Mouse (Mus musculus): ENCODE measurements around the gene Ccdc93. TPM values are rescaled to one million over a fixed set of nuclear protein-coding genes. Genes with fewer than 3 reads are reported as not detected.

Gene Ccdc93
- 2.6 TPM in 1 of 2 replicates, not detected in the other for polyA plus RNA-seq (2012; ENCODE audit: insufficient read depth, low replicate concordance)

DNA sequence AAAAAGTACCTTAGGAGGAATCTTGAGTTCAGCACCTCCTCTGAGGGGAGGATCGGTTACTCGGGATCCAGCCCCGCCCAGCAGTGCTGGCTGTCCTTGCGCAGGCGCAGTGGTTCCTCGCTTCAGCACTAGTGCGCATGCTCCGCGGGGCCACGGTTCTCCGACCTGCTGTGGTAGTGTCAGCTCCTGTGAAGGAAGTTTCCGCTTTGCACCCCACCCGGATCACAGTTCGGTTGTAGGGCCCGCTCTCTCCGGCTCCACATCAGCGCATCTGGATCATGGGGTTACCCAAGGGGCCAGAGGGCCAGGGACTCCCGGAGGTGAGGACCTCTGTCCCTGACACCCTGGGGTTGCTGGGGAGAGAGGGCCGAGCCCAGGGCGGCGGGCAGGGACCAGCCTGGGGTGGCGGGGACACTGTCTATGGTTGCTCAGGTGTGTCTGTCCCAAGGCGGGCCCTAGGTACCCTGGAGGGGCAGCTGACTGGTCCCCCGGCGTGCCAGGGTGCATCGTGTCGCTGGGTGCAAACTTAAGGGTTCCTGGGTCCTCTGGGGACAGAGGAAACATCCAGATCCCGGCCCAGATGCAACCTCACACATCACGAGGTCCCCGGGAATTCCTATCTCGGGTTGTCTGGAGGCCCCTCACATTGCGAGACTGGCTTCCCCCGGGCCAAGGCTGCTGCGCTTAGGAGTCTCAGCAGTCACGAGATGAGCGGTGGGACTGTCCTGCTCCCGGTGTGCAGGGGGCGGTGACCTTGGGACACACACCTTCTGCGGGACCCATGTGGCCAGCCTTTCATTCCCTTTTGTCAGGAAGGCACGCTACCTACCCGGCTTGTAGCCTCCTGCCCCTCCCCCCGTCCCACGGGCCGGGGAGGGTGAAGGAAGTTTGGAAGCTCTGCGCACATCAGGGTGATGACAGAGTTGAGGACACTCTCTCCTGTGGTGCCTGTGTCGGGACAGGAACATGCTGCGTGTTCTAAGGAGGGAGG is at the start of gene Ccdc93:
Gene Ccdc93, plus strand, starts transcription at position 112 of the 991 bp plus-strand sequence.
- Histone ChIP-seq H3K36me3 (replicated peaks; ENCODE audit: low read length) (peaks cover 23% of the 10 kb centered on the region), H3K4me1 (peaks cover 38% of the 10 kb centered on the region), H3K9me3 (no peaks in the 10 kb centered on the region), H3K4me3 (replicated peaks) (peak within 1 kb of the TSS; percentile 97), H3K27me3 (replicated peaks) (no peaks in the 10 kb centered on the region)
- TF ChIP-seq FLI1 (IDR thresholded peaks at IDR 0.05; ENCODE audit: low read length) (no peak), GATA1 (IDR thresholded peaks at IDR 0.05; ENCODE audit: borderline replicate concordance, low read length) (no peak)

DNA sequence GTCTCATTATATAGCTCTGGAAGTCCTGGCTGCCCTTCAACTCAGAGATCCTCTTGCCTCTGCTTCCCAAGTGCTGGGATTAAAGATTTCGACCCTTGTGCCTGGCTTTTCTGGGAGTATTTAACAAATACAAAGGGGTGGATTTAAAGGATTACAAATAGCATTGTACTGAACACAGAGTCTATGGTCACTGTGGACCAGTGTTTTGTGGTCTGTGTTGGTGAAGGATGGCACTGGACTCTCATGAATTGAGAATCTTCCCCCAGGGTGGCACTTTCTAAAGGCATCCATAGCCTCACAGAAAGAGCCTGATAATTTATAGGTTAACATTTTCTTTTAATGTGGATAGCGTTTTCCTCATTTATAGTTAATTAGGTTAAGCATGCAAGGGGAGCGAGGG is 49.3 kb upstream of the Ccdc93 start:
- TF ChIP-seq FLI1 (IDR thresholded peaks at IDR 0.05; ENCODE audit: low read length) (no peak), GATA1 (IDR thresholded peaks at IDR 0.05; ENCODE audit: borderline replicate concordance, low read length) (no peak)
- Histone ChIP-seq H3K4me3 (replicated peaks) (no peak overlapping the region), H3K36me3 (replicated peaks; ENCODE audit: low read length) (no peaks in the 10 kb centered on the region), H3K27me3 (replicated peaks) (peaks cover 2% of the 10 kb centered on the region), H3K4me1 (no peaks in the 10 kb centered on the region), H3K9me3 (peaks cover 17% of the 10 kb centered on the region)

DNA sequence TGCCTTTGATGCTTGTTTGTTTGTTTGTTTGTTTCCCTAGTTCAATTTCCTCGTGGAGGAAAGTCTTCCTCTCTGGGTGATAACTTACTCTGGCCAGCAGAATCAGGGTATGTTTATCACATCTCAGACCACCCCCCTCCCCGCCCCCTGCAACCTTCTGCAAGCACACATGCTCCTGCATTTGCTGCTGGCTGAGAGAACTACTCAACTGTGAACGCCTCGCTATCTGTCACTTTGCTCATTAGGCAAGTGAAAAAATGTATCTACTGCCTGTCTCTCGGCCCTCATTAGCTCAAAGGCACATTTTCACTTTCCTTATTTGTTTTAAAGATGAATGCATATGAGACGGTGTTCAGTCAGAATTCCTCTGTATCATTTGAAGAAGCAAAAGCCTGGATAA is 42.5 kb upstream of the Ccdc93 start:
- Histone ChIP-seq H3K4me1 (no peaks in the 10 kb centered on the region), H3K27me3 (replicated peaks) (no peaks in the 10 kb centered on the region), H3K9me3 (0 out of 2 replicates have a peak, but pooled peaks cover 3% of the 10 kb centered on the region), H3K4me3 (replicated peaks) (no peak overlapping the region), H3K36me3 (replicated peaks; ENCODE audit: low read length) (no peaks in the 10 kb centered on the region)
- TF ChIP-seq FLI1 (IDR thresholded peaks at IDR 0.05; ENCODE audit: low read length) = no peak
- no peak for TF ChIP-seq GATA1 (IDR thresholded peaks at IDR 0.05; ENCODE audit: borderline replicate concordance, low read length)

DNA sequence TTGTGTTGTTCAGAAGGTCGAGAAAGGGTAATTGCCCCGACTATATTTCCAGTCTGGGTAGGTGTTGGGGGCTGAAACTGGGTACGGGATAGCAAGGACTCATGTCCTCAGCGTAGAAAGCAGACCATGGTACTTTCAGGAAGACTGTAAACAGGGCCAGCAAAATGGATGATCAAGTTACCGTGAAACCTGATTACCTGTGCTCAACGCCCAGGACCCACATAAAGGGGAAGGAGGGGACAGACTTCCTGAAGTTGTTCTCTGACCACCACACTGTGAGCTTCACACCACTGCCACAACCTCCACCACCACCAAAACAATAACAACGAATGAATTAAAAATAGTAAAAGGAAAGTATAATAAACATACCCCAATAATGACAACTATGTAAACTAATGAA is 42.1 kb upstream of the Ccdc93 start:
- no peaks in the 10 kb centered on the region for H3K27me3 ChIP-seq (replicated peaks)
- TF ChIP-seq FLI1 (IDR thresholded peaks at IDR 0.05; ENCODE audit: low read length) (no peak), GATA1 (IDR thresholded peaks at IDR 0.05; ENCODE audit: borderline replicate concordance, low read length) (no peak)
- H3K4me1 ChIP-seq = no peaks in the 10 kb centered on the region
- H3K9me3 ChIP-seq = 0 out of 2 replicates have a peak, but pooled peaks cover 3% of the 10 kb centered on the region
- H3K36me3 ChIP-seq (replicated peaks; ENCODE audit: low read length) = no peaks in the 10 kb centered on the region
- no peak overlapping the region for H3K4me3 ChIP-seq (replicated peaks)

DNA sequence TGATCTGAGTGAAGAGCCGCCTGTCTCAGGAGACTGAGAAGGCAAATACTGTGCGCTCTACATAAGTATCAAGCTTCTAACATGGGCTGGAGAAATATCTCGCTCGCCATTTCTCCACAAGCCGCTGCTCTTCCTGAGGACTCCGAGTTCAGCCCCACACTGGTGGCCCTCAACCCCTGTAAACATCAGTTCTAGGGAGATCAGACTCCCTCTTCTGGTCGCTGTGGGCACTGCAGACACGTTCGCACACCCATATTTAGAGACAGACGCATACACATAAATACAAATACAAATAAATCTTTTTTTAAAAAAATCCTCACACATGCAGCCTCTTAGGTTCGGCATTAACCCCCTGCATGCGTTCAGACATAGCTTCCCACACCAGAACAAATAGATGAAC is 41.3 kb upstream of the Ccdc93 start:
- Histone ChIP-seq H3K9me3 (0 out of 2 replicates have a peak, but pooled peaks cover 3% of the 10 kb centered on the region), H3K27me3 (replicated peaks) (no peaks in the 10 kb centered on the region), H3K4me1 (no peaks in the 10 kb centered on the region), H3K36me3 (replicated peaks; ENCODE audit: low read length) (no peaks in the 10 kb centered on the region), H3K4me3 (replicated peaks) (no peak overlapping the region)
- no peak for TF ChIP-seq FLI1 (IDR thresholded peaks at IDR 0.05; ENCODE audit: low read length)

DNA sequence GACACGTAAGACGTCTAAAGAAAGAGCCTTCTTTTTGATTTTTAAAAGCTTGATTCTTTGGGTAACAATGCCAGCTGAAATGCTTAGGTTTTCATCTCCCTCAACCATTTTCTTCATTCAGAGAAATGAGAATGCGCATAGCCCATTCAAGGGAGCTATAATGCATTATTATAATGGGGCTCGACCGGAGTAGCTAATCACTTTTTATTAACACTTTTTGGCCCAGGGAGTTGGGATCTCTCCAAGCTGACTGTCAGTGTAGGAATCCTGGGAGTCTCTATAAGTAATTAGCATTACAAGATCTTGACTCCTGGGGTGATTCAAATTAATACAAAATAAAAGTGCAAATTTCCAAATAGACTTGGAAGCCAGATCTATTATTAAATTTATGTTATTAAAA is 40.8 kb upstream of the Ccdc93 start:
- Histone ChIP-seq H3K27me3 (replicated peaks) (no peaks in the 10 kb centered on the region), H3K4me1 (0 out of 2 replicates have a peak, but pooled peaks cover 3% of the 10 kb centered on the region), H3K4me3 (replicated peaks) (no peak overlapping the region), H3K9me3 (0 out of 2 replicates have a peak, but pooled peaks cover 3% of the 10 kb centered on the region), H3K36me3 (replicated peaks; ENCODE audit: low read length) (no peaks in the 10 kb centered on the region)
- TF ChIP-seq GATA1 (IDR thresholded peaks at IDR 0.05; ENCODE audit: borderline replicate concordance, low read length) = no peak
- TF ChIP-seq FLI1 (IDR thresholded peaks at IDR 0.05; ENCODE audit: low read length) = no peak

DNA sequence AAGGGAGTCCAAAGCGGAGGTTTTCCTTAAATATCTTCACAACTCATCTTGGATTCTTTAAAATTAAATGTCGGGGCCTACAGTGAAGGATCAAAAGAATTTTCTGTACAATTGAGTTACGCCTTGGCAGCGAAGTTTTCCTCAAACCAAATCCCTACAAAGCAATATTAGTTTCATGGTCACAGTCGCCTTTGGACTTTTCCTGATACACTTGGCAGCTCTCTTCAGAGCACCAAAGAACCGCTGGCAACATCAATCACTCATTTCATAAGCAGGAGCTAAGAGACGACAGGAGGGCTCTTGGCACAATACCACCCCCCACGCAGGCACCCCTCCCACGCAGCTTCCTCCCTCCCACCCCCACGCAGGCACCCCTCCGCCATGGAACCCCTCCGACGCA is 40.4 kb upstream of the Ccdc93 start:
- no peaks in the 10 kb centered on the region for H3K27me3 ChIP-seq (replicated peaks)
- no peak overlapping the region for H3K4me3 ChIP-seq (replicated peaks)
- TF ChIP-seq FLI1 (IDR thresholded peaks at IDR 0.05; ENCODE audit: low read length) (no peak), GATA1 (IDR thresholded peaks at IDR 0.05; ENCODE audit: borderline replicate concordance, low read length) (no peak)
- 0 out of 2 replicates have a peak, but pooled peaks cover 3% of the 10 kb centered on the region for H3K4me1 ChIP-seq
- 0 out of 2 replicates have a peak, but pooled peaks cover 3% of the 10 kb centered on the region for H3K9me3 ChIP-seq
- H3K36me3 ChIP-seq (replicated peaks; ENCODE audit: low read length) = no peaks in the 10 kb centered on the region

DNA sequence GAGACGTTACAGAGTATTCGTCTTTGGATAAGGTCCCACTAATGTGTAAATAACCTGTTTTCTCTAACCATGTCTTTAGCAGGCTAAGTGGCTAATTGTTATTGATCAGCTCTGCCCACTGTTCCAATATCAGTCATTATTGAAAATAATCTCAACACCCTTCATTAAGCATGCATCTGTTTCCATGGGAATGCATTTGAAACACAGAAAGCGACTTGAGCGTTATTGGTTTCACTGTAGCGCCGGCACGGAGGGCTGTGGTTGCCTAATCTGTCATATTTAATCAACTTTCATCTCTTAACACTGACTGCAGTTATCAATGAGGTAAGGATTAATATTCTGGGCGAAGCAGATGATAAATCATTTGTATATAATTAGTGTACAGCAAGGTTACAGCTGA is 40.0 kb upstream of the Ccdc93 start:
- no peak overlapping the region for H3K4me3 ChIP-seq (replicated peaks)
- no peaks in the 10 kb centered on the region for H3K27me3 ChIP-seq (replicated peaks)
- no peaks in the 10 kb centered on the region for H3K36me3 ChIP-seq (replicated peaks; ENCODE audit: low read length)
- 0 out of 2 replicates have a peak, but pooled peaks cover 3% of the 10 kb centered on the region for H3K9me3 ChIP-seq
- TF ChIP-seq FLI1 (IDR thresholded peaks at IDR 0.05; ENCODE audit: low read length) (no peak), GATA1 (IDR thresholded peaks at IDR 0.05; ENCODE audit: borderline replicate concordance, low read length) (no peak)
- 0 out of 2 replicates have a peak, but pooled peaks cover 3% of the 10 kb centered on the region for H3K4me1 ChIP-seq

DNA sequence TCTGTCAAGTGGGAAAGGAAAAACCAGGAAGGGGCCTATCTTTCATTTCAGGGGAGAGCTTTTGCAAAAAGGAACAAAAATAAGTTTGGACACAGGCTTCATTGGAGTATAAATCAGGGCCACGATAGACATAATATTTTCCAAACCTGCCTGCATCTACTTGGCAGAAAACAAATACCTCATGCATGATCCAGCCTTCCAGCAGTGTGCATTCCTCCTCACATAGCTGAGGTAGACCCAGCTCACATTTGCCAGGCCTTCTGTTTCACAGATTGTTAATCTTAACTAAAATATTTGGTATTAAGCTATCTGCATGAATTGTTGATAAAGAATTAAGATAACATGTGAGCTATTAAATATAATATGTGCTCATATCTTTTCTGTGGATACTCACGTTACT is 37.7 kb upstream of the Ccdc93 start:
- Histone ChIP-seq H3K4me1 (peaks cover 6% of the 10 kb centered on the region), H3K36me3 (replicated peaks; ENCODE audit: low read length) (no peaks in the 10 kb centered on the region), H3K27me3 (replicated peaks) (no peaks in the 10 kb centered on the region), H3K9me3 (0 out of 2 replicates have a peak, but pooled peaks cover 3% of the 10 kb centered on the region), H3K4me3 (replicated peaks) (no peak overlapping the region)
- TF ChIP-seq GATA1 (IDR thresholded peaks at IDR 0.05; ENCODE audit: borderline replicate concordance, low read length) = no peak
- no peak for TF ChIP-seq FLI1 (IDR thresholded peaks at IDR 0.05; ENCODE audit: low read length)

DNA sequence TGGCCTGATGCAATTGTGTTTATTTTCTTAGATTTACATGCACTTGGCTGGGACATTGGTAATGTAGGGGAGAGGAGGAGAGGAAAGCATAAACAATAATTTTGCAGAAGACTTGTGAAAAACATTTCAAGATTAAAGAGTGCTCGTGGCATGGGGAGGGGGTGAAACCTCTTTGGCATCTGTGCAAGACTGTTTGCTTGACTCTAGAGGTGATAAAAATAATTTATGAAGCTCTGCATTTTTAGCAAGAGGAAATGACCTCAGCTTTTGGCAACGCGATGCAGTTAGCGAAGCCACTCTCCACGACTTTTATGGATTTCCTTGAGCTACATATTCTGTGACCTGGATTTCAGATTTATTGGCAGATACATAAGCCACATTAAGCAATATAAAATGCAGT is 36.1 kb upstream of the Ccdc93 start:
- no peak for TF ChIP-seq FLI1 (IDR thresholded peaks at IDR 0.05; ENCODE audit: low read length)
- no peak for TF ChIP-seq GATA1 (IDR thresholded peaks at IDR 0.05; ENCODE audit: borderline replicate concordance, low read length)

More for the DNA sequence above, 36.1 kb upstream of the Ccdc93 start:
- peaks cover 17% of the 10 kb centered on the region for H3K4me1 ChIP-seq
- H3K4me3 ChIP-seq (replicated peaks) = no peak overlapping the region
- no peaks in the 10 kb centered on the region for H3K27me3 ChIP-seq (replicated peaks)
- no peaks in the 10 kb centered on the region for H3K9me3 ChIP-seq
- no peaks in the 10 kb centered on the region for H3K36me3 ChIP-seq (replicated peaks; ENCODE audit: low read length)

Measured in megakaryocyte, embryonic 14.5 days (primary cell).